Mouse (Mus musculus) heart, embryonic 13.5 days (tissue): ENCODE measurements at regions not wholly inside any gene's neighbourhood (a gene's known extent, or its start where the extent isn't known, plus 50 kb on each side); places are given as distances from the start of the nearest gene placed in this dataset.

ENCODE experiments used
- ATAC-seq: fragments of 200-750 bp; cut with Nextera tagmentation; 2 replicates; pipeline ENCODE4 v1.8.0; 2017; ENCODE audit warnings: moderate TSS enrichment; ENCODE audit not compliant: insufficient number of reproducible peaks, low FRiP score, low TSS enrichment; ENCODE audit errors: extremely low read depth
- H3K27ac ChIP-seq: fragments of 300-500 bp; sonication (generic); replicated peaks from 2 replicates; pipeline ENCODE4 v1.5.1; 2015; ENCODE audit warnings: moderate library complexity, mild to moderate bottlenecking, inconsistent platforms
- H3K27me3 ChIP-seq: fragments of 300-500 bp; sonication (generic); replicated peaks from 2 replicates; pipeline ENCODE4 v1.6.1; 2015; ENCODE audit warnings: mild to moderate bottlenecking, inconsistent platforms
- H3K36me3 ChIP-seq: fragments of 300-500 bp; sonication (generic); 2 replicates; pipeline ENCODE4 v1.6.1; 2015; ENCODE audit warnings: mild to moderate bottlenecking, inconsistent platforms
- H3K4me1 ChIP-seq: fragments of 300-500 bp; sonication (generic); 2 replicates; pipeline ENCODE4 v1.6.1; 2015; ENCODE audit warnings: inconsistent platforms
- H3K4me2 ChIP-seq: fragments of 300-500 bp; sonication (generic); 2 replicates; pipeline ENCODE4 v1.6.1; 2015; ENCODE audit warnings: inconsistent platforms, mild to moderate bottlenecking, moderate library complexity
- H3K4me3 ChIP-seq: fragments of 300-500 bp; sonication (generic); 2 replicates; pipeline ENCODE4 v1.5.1; 2015; ENCODE audit warnings: moderate library complexity, mild to moderate bottlenecking, inconsistent platforms
- H3K9ac ChIP-seq: fragments of 300-500 bp; sonication (generic); 2 replicates; pipeline ENCODE4 v1.6.1; 2015; ENCODE audit warnings: inconsistent platforms, mild to moderate bottlenecking, moderate library complexity
- H3K9me3 ChIP-seq: fragments of 300-500 bp; sonication (generic); 2 replicates; pipeline ENCODE4 v1.6.1; 2016; ENCODE audit warnings: inconsistent platforms
- WGBS: fragments of 180-500 bp; shearing (Covaris S2); methylation state at CpG from one replicate; pipeline ENCODE4 v1.1.7; 2015; ENCODE audit warnings: mixed read lengths; 5-methylcytosine and 5-hydroxymethylcytosine counted together

DNA sequence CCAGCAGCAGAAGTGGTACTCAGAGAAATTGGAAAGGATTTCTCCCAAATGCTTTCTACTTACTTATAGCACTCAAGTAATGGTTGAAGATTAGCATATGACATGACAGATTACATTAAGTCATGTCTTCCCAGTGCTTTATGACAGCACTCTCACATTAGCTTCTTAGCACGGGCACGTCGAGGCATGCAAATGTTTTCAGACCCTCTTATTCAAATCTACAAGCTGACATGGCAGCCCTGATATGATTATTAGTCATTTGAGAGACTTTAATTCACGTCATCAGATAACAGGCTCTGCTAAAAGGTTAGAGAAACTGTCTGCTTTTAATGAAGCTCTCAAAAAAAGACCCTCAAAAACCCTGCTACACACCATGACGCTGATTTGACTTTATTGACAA lies 590.1 kb downstream of the Lmo4 start:
- 0 out of 2 replicates have a peak, but pooled peaks cover under 1% of the 10 kb centered on the region for H3K27me3 ChIP-seq
- no peak for ATAC-seq
- WGBS, result 66% methylated on average over 5 of the region's 5 CpGs
- H3K9ac ChIP-seq, result no peak overlapping the region
- H3K9me3 ChIP-seq, result no peaks in the 10 kb centered on the region
- H3K36me3 ChIP-seq, result no peaks in the 10 kb centered on the region
- H3K4me1 ChIP-seq, result no peaks in the 10 kb centered on the region
- no peak overlapping the region for H3K27ac ChIP-seq
- no peak overlapping the region for H3K4me3 ChIP-seq
- no peak overlapping the region for H3K4me2 ChIP-seq

DNA sequence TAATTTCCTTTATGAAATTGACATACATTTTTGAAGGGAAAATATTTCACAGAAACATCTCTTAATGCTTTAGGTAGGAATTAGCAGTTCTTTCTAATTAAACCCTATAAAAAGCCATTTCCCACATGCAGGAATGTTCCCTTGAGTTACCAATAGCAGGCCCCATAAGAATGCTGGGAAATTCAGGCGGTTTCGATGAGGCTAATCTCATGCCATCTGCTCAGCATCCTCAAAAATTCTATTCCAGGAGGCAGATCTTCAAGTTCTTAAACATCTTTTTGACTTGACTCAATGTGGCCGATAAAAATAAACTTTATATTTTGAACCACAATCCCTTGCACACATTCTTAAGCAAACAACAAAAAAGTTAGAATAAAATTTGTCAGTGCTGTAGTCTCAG lies 591.0 kb downstream of the Lmo4 start:
- WGBS, result 86% methylated on average over 3 of the region's 3 CpGs
- H3K4me1 ChIP-seq, result peaks cover 5% of the 10 kb centered on the region; the same call in 1 of the 2 replicates
- no peak for ATAC-seq
- H3K27me3 ChIP-seq, result no peaks in the 10 kb centered on the region
- H3K9me3 ChIP-seq, result no peaks in the 10 kb centered on the region
- H3K36me3 ChIP-seq, result no peaks in the 10 kb centered on the region
- no peak overlapping the region for H3K27ac ChIP-seq
- H3K9ac ChIP-seq, result no peak overlapping the region
- H3K4me2 ChIP-seq, result no peak overlapping the region
- H3K4me3 ChIP-seq, result no peak overlapping the region

DNA sequence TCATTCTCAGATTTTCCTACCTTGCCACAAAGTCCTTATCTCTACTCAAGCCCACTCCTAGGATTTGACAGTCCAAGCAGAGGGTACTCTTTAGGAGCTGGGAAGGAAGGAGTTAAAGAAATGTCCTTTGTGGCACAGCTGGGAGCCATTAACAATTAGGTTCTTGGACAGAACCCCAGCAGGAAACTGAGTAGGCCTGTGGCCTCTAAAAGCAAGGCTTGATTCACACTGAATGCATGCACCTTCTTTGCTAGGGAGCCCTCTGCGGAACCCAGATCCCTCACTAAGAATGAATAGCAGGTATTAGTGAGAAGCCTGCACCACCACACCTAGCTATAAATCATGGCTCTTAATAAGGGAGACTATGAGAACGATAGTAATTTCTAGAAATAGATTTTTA lies 595.3 kb downstream of the Lmo4 start:
- ATAC-seq, result no peak
- H3K4me3 ChIP-seq, result no peak overlapping the region
- 0 out of 2 replicates have a peak overlapping the region, but pooled peaks have one; percentile 12 for H3K27ac ChIP-seq
- no peak overlapping the region for H3K9ac ChIP-seq
- peaks cover 5% of the 10 kb centered on the region; the same call in 1 of the 2 replicates for H3K4me1 ChIP-seq
- H3K36me3 ChIP-seq, result no peaks in the 10 kb centered on the region
- H3K4me2 ChIP-seq, result no peak overlapping the region
- no peaks in the 10 kb centered on the region for H3K9me3 ChIP-seq
- H3K27me3 ChIP-seq, result no peaks in the 10 kb centered on the region
- 51% methylated on average over 2 of the region's 2 CpGs for WGBS

DNA sequence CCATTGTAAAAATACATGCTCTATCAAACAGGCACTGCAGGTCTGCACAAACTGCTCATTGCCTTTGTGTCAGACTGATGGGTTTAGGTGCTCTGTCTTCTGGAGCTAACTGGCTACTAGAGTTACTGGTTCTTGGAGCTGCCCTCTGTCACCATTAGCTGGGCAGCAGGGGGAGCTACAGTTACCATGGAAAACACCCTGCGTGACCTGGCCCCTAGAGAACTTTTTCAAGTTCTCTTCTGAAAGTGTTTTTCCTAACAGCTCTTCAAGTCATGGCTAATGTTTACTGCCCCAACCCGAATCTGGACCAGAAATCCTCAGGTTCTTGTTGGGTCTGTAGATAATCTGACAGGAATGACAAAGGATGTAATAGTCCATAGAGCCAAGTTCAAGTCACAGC lies 605.9 kb downstream of the Lmo4 start:
- 40% methylated on average over 2 of the region's 2 CpGs for WGBS
- Histone ChIP-seq H3K4me3 (no peak overlapping the region), H3K4me1 (peaks cover 32% of the 10 kb centered on the region), H3K27ac (no peak overlapping the region), H3K9ac (no peak overlapping the region), H3K9me3 (no peaks in the 10 kb centered on the region), H3K27me3 (no peaks in the 10 kb centered on the region), H3K4me2 (no peak overlapping the region), H3K36me3 (no peaks in the 10 kb centered on the region)
- ATAC-seq, result no peak

DNA sequence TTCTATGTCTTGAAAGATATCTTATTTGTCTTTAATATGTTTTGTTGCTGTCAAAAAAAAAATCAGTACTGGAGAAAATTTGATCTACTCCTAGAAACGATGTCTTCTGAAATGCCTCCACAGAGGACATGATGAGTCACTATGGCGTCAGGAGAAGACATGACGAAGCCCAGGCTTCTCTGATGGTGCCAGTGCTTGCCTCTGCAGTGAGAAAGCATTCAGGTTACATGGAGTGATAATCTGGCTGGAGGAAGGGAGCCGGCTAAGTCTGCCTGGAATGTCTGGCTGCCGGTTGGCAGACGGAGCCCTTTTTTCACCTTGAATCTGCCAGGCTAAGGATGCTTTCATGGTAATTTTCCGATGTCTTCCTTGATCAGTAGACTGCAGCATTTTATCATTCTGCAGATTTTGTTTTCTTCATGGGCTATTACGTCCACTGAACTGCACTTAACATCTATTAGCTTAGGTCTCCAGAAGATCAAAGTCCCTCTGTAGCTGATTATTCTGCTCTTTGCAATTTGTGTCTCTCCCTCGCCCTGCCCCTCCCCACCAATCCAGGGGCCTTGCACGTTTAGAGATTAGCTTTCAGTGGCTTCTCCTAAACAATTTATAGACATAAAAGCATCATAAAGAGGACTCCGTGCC lies 607.9 kb downstream of the Lmo4 start:
- Histone ChIP-seq H3K27me3 (0 out of 2 replicates have a peak, but pooled peaks cover 3% of the 10 kb centered on the region), H3K9ac (no peak overlapping the region), H3K9me3 (no peaks in the 10 kb centered on the region), H3K27ac (0 out of 2 replicates have a peak overlapping the region, but pooled peaks have one; percentile 28), H3K36me3 (no peaks in the 10 kb centered on the region), H3K4me2 (peak overlapping the region; percentile 40), H3K4me3 (no peak overlapping the region), H3K4me1 (peaks cover 32% of the 10 kb centered on the region)
- 16% methylated on average over 11 of the region's 11 CpGs for WGBS
- ATAC-seq, result no peak

DNA sequence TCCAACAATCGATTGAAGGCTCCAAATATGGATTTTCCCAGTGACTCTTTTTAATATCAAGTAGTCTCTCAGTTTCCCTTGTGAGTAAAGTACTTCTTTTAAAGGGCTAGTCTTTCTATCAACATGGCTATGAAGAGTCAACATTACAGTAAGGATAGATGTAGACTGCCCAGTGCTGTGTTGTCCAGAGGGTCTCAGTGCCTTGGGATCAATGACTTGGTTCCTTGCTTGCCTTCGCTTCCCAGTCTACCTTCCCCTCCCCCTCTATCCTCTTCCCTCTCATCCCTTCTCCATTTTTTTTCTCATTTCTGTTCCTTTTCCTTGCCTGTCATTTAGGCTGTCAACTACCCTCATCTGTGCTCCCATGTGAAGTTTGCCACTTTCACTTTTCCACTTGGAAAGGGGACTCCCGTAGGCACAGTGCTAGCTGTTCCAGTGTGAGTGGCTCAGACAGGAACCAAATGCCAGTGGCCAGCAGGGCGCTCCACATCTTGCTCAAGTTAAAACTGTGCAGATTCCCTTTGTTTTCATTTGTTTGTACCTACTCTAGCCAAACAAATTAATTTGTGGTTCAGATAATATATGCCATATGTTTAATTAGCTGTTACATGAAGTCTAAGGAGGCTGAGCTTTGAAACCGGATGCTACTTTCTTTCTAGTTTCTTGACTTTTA lies 608.9 kb downstream of the Lmo4 start:
- no peaks in the 10 kb centered on the region for H3K9me3 ChIP-seq
- WGBS, result 70% methylated on average over 5 of the region's 5 CpGs
- H3K4me3 ChIP-seq, result no peak overlapping the region
- H3K27ac ChIP-seq, result no peak overlapping the region
- peaks cover 32% of the 10 kb centered on the region for H3K4me1 ChIP-seq
- 0 out of 2 replicates have a peak, but pooled peaks cover 3% of the 10 kb centered on the region for H3K27me3 ChIP-seq
- no peak; the same call in 1 of the 2 replicates for ATAC-seq
- no peaks in the 10 kb centered on the region for H3K36me3 ChIP-seq
- H3K4me2 ChIP-seq, result no peak overlapping the region
- no peak overlapping the region for H3K9ac ChIP-seq

DNA sequence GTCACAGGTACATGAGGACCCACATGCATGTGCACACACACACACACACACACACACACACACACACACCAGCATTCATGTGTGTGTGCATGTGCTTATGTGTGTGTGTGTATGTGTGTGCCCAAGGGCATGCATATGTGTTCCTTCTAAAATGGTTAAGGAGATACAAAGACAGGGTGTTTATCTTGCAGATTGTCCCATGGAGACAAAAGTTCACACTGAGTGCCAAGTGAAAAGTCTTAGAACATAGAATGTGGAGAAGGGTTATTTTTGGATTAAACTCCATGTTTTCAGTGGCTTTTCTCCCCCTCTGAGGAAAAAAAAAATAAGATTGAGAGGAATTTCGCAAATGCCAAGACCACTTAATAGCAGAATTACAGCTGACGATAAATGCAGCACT lies 609.9 kb downstream of the Lmo4 start:
- H3K4me2 ChIP-seq, result no peak overlapping the region
- no peak for ATAC-seq
- 0 out of 2 replicates have a peak, but pooled peaks cover 3% of the 10 kb centered on the region for H3K27me3 ChIP-seq
- no peak overlapping the region for H3K9ac ChIP-seq
- no peaks in the 10 kb centered on the region for H3K36me3 ChIP-seq
- H3K4me3 ChIP-seq, result no peak overlapping the region
- 0 out of 2 replicates have a peak overlapping the region, but pooled peaks have one; percentile 1 for H3K27ac ChIP-seq
- H3K9me3 ChIP-seq, result no peaks in the 10 kb centered on the region
- WGBS, result 73% methylated on average over 2 of the region's 2 CpGs
- peaks cover 32% of the 10 kb centered on the region for H3K4me1 ChIP-seq

DNA sequence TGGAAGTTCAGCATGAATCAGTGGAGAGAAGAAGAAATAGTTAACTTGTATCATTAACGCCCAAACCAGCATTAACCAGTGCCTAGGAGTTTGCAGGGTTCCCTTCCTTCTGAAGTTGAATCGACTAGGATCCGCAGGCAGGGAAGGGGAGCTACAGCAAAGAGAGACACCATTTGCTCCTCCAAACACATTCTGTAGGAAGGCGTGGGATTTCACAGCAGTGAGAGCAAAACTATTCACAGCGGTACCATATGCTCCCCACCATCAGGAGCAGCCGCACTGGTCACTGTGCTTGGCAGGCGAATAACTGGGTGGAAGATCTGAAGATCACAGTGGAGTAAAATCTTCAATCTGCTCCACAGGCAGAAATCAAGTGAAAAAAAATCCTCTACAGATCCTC lies 610.3 kb downstream of the Lmo4 start:
- no peaks in the 10 kb centered on the region for H3K36me3 ChIP-seq
- H3K4me1 ChIP-seq, result peaks cover 32% of the 10 kb centered on the region
- no peak overlapping the region for H3K9ac ChIP-seq
- 54% methylated on average over 7 of the region's 7 CpGs for WGBS
- H3K4me2 ChIP-seq, result no peak overlapping the region
- no peak overlapping the region for H3K4me3 ChIP-seq
- no peaks in the 10 kb centered on the region for H3K9me3 ChIP-seq
- no peak for ATAC-seq
- 0 out of 2 replicates have a peak overlapping the region, but pooled peaks have one; percentile 1 for H3K27ac ChIP-seq
- 0 out of 2 replicates have a peak, but pooled peaks cover 3% of the 10 kb centered on the region for H3K27me3 ChIP-seq

DNA sequence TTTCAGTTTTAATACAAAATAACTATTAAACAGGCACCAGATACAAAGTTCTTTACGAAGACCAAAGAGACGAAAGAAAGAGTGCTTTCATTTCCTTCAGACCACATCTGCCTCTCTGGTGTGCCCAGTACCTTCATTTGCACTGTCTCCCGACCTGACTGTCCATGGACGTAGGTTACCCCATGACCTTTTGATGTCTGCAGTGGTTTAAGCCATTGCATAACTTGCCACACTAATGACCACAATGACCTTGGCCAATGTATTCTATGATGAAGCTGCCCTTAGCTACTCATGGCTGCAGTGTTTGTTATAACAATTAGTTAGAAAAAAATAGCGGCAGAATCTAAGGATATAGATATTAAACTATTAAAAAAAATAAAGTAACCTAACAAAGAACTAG lies 618.4 kb downstream of the Lmo4 start:
- H3K4me2 ChIP-seq, result no peak overlapping the region
- H3K4me1 ChIP-seq, result no peaks in the 10 kb centered on the region
- H3K9me3 ChIP-seq, result no peaks in the 10 kb centered on the region
- H3K4me3 ChIP-seq, result no peak overlapping the region
- no peak for ATAC-seq
- no peaks in the 10 kb centered on the region for H3K36me3 ChIP-seq
- 84% methylated on average over 5 of the region's 5 CpGs for WGBS
- no peak overlapping the region for H3K9ac ChIP-seq
- no peaks in the 10 kb centered on the region for H3K27me3 ChIP-seq
- no peak overlapping the region for H3K27ac ChIP-seq

DNA sequence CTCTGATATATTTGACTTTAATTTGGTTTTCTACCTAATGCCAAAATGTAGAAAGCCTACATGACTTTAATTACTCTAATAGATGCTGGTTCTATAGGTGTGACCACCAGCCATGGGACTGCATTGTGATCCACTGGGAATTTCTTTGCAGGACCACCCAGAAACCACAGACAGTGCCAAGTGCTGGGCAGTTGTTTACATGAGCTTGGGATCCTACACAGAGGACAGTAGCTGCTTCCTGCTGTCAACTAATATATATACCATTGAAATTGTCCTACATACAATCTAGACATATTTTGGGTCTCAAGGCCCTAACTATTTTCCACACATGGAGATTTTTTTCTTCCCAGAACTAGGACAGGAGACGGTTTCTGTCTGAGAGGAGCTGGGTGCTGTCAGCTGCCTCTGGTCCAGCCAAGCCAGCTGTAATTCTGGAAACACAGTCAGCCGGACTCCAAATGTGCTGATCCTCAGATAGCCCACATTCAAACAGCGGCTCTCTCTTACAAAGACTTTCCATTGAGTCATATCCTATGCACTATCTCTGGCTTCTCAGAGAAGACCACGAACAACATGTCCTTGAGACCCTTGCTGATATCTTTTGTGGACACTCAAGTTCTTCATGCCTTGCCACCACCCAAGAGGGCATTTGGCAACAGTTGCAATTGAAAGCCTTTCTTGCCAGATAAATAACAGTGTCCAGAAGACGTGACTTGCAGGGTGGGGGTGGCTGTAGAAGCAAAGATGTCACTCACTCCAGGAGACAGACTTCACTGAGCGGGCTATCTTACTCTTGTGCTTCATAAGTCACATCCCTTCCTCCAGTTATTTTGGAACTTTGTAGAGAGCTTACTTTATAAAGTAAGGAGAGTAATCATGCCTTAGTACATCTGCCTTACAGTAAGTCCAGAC lies 620.1 kb downstream of the Lmo4 start:
- H3K4me1 ChIP-seq, result no peaks in the 10 kb centered on the region
- peak overlapping the region; percentile 31 for H3K27ac ChIP-seq
- WGBS, result 28% methylated on average over 6 of the region's 6 CpGs
- H3K27me3 ChIP-seq, result no peaks in the 10 kb centered on the region
- no peak overlapping the region for H3K9ac ChIP-seq
- no peak overlapping the region for H3K4me2 ChIP-seq
- no peaks in the 10 kb centered on the region for H3K36me3 ChIP-seq
- no peaks in the 10 kb centered on the region for H3K9me3 ChIP-seq
- no peak; the same call in 1 of the 2 replicates for ATAC-seq
- H3K4me3 ChIP-seq, result no peak overlapping the region
